Mouse (Mus musculus): Measurements from ENCODE around the gene Kcnj4. TPM values are rescaled to one million over a fixed set of nuclear protein-coding genes. Genes with fewer than 3 reads are reported as not detected.
A peak's percentile ranks its signal among the peaks of the same experiment; 100 is the strongest.

Kcnj4 gene
- total RNA-seq, 2 experiments from 2014 or later, result 0.11 TPM; not detected in 1

DNA sequence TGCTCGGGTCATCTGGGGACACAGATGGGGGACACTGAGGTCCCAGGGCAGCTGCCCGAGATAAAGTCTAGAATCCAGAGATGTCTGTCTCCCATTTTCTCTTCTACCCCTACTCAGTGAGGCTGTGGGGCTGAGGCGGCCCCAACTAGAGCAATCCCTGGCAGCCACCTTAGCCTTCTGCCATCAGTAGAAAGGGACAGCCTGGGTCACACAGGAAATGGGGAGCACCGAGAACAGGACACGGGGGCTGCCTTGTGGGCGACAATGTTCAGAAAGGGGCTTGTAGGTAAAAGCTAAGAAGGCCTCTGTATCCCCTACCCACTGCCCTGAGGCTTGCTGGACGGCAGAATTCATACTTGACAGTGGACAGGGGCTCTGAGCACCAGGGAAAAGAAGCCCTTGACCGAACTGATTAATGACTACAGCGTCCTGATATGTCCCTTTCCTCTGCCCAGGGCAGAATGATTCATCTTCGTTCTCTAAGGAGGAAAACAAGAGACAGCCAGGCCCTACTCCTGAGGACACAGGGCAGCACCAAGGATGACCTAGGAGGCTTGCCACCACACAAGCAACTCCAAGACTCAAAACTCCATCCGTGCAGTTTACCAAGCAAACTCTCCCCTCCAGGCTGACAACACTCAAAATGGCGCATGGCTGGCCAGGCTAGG lies 67.4 kb downstream of the Kcnj4 start:
- no peak for DNase-seq
- intact Hi-C loops (cut with DNase I), result no loop called here

DNA sequence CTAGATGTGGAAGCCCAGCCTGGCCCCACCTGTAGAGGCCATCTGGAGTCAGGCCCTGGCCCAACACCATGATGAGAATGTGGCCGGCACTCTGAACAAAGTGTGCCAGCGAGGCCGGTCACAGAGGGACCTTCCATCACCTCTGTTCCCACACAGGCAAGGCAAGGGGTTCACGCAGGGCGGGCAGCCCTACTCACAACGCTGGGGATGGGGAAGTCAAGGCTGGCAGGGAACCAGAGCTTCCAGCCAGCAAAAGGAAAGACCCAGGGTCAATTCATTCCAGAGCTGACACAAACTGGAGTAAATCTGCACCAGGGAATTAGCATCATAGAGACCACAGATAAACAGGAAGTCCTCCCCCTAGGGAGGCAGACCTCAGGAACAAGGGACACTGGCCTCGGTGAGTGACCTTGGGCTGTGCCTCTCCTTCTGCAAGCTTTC lies 68.5 kb downstream of the Kcnj4 start:
- intact Hi-C loops (cut with DNase I), result no loop called here
- peak in 1 of 2 experiments; percentile 54 for DNase-seq

DNA sequence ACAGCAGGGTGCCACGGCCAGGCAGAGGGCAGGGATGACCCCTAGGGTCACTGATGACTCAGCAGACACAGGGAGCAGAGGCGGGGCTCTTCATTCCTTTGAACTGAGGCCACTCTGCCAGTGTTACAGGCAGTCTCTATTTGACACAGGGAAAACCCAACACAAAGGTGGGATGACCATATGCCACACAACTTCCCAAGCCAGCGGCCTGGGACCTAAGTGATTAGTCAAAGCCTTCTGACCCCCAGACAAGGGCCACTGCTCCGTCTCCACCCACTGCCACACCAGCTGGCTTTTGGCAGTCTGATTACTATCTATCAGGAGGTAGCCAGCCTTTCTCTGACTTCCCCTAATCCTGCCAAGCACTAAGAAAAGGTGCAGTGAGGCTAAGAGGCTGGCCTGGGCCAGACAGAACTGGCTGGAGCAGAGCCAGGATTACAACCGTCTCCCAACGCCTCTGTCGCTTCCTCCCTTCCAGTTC lies 69.8 kb downstream of the Kcnj4 start:
- intact Hi-C loops (cut with DNase I), result no loop called here
- peak; percentile 49 to 60 for DNase-seq

Small RNA genes within 50 kb of the gene (microRNA-seq; reads per million reads assigned to microRNA genes)
- 0 reads per million in 2 experiments for gene Gm44302 (ENCODE audit: borderline number of aligned reads in 2 of 2)

Other genes with a start within 250 kb of the Kcnj4 start
- gene Baiap2l2, start 219.7 kb downstream of the Kcnj4 start, total RNA-seq (2021), result under 1 TPM in 1 of 2 experiments, not detected in 1; 0.50 TPM
- 1 to 10 TPM; 8.1 to 8.7 TPM for gene Pla2g6, start 176.9 kb downstream of the Kcnj4 start, total RNA-seq (2021)
- gene Maff, start 158.6 kb downstream of the Kcnj4 start, total RNA-seq (2021), result 10 to 100 TPM in 1 of 2 experiments, 1 to 10 TPM in 1; 9.0 to 10.5 TPM
- 10 to 100 TPM; 37.0 to 43.0 TPM for gene Tmem184b, start 101.7 kb downstream of the Kcnj4 start, total RNA-seq (2021)
- gene Csnk1e, start 49.7 kb downstream of the Kcnj4 start, total RNA-seq (2021), result 10 to 100 TPM; 55.8 to 60.5 TPM
- gene Kdelr3, start 11.2 kb upstream of the Kcnj4 start, total RNA-seq (2021), result 1 to 10 TPM; 6.5 to 7.2 TPM
- gene Ddx17, start 41.5 kb upstream of the Kcnj4 start, total RNA-seq (2021), result 10 to 100 TPM; 84.7 to 86.5 TPM
- gene Dmc1, start 99.9 kb upstream of the Kcnj4 start, total RNA-seq (2021), result not detected
- 1 to 10 TPM in 1 of 2 experiments, under 1 TPM in 1; 0.78 to 1.7 TPM for gene Fam227a, start 153.7 kb upstream of the Kcnj4 start, total RNA-seq (2021)
- gene Cby1, start 154.0 kb upstream of the Kcnj4 start, total RNA-seq (2021), result 10 to 100 TPM; 21.3 to 23.5 TPM
- 100 to 1,000 TPM; 110 to 120 TPM for gene Tomm22, start 165.6 kb upstream of the Kcnj4 start, total RNA-seq (2021)
- 10 to 100 TPM; 24.2 to 25.0 TPM for gene Josd1, start 182.7 kb upstream of the Kcnj4 start, total RNA-seq (2021)
- gene Gtpbp1, start 185.6 kb upstream of the Kcnj4 start, total RNA-seq (2021), result 10 to 100 TPM; 27.2 to 28.4 TPM
- gene Sun2, start 237.3 kb upstream of the Kcnj4 start, total RNA-seq (2021), result 10 to 100 TPM; 85.6 to 89.1 TPM